Mouse (Mus musculus) gastrocnemius, postnatal 14 days (tissue): Measurements from ENCODE around the gene Kndc1. TPM values are rescaled to one million over a fixed set of nuclear protein-coding genes. Genes with fewer than 3 reads are reported as not detected.

Experiments used
- DNase-seq: peaks from one replicate; pipeline ENCODE4 v3.0.0; 2021; ENCODE audit warnings: mixed read lengths
- intact Hi-C: fragments of 180-260 bp; cut with DNase I; formaldehyde crosslinking; loops from one replicate; pipeline ENCODE4 v1.15.1; 2025; ENCODE audit warnings: low total_unique reads
- long read RNA-seq, 2 experiments: library from polyadenylated mRNA; stranded (forward); transcript quantifications; one replicate each; pipeline ENCODE4 v2.0.0; 2021
- total RNA-seq, 2 experiments: library from RNA; stranded (reverse); gene quantifications; 2 replicates each; pipeline ENCODE4 v1.2.3; 2021

Gene Kndc1
- under 1 TPM; 0.04 to 0.08 TPM for total RNA-seq
- long read RNA-seq, experiment 1, result 0 reads
- long read RNA-seq, experiment 2, result 0 reads

DNA sequence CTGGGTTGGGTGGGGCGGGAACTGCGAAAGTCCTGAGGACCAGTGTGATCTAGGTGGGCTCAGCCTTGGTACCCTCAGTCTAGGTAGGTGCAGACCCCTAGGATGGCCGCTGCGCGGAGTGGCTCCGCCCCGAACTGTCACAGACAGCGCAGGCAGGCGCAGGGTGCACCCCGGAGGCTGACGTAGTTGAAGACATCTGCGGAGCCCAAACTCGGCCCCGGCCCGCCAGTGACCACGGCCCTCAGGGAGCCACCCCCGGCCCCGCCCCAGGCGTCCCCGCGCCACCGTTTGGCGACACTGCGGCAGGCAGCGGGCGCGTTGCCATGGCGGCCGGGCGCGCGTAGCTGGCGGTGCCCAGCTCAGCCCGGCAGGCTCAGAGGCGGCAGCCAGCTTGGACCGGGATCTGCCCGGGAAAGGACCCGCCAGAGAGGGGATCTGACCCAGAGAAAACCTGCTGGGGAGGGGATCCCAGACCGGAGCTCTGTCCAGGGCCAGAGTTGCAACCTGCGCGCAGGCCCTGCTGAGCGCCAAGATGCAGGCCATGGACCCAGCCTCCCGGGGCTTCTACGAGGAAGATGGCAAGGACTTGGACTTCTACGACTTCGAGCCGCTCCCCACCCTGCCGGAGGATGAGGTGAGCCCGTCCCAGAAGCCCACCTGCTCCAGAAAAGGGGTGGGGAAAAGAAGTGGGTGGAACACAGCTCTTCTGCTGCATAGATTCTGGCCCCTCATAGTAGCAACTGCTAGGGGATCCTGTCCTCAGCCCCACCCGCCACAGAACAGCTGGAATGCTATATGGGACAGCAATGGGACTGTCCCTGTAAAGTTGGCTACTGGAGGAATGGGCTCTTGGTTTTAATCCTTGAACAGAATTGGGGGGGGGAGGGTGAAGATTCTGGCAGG, at the start of gene Kndc1:
Gene Kndc1, plus strand, starts transcription at position 42 of the 903 bp plus-strand sequence.
- peak; percentile 18 for DNase-seq
- intact Hi-C loops, result no loop called here

DNA sequence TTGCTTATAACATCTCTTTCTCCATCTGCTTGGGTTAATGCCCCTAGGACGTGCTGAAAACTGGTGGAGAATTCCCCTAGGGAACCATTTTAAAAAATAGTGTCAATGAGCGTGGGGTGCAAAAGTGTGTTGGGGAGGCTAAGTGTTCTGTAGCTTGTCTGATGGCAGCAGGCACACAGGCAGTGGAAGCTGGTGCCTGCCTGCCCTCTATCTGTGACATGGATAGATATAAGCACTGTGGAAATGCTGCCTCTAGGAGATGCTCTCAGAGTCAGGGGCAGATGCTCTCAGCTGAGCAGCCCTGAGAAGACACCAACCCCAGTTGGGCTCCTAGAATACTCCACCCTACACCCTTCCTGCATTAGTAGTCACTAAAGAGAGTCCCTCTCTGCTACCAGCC, 49.4 kb upstream of the Kndc1 start:
- DNase-seq, result no peak
- intact Hi-C loops, result no loop called here

DNA sequence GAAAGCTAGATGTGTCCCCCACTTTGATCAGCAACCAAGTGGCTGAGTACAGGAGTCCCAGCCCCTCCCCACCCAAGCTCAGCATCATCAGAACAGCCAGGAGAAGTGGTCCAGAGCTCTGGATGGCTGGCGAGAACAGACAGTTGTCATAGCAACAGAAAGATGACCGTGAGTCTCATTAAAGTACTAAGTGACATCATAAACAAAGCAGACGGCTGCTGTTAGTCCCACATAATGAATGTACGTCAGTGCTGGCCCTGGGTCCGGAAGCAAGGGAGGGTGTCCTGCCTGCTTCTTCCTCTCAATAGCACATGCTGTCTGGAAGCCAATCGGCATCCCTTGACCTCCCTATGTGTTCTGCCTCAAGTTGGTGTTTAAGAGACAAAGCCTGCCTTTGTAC, 44.3 kb upstream of the Kndc1 start:
- intact Hi-C loops, result no loop called here
- no peak for DNase-seq

DNA sequence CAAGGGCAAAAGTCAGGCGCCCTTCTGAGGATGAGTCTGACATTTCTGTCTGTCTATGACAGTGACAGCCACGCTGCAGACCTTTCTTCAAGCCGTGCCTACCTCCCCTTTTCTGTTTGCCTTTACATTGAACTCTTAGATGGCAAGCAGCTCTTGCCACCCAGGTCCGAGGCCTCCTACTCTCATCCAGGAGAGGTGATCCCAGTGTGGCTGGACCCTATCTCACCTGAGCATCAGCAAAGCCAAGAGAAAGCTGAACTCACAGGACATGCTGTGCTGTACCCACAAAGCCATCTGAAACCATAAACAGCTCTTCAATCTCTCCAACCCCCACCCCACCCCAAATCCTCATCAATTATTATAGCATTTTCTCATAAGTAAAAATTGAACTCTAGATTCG, 43.8 kb upstream of the Kndc1 start:
- intact Hi-C loops, result no loop called here
- DNase-seq, result no peak

DNA sequence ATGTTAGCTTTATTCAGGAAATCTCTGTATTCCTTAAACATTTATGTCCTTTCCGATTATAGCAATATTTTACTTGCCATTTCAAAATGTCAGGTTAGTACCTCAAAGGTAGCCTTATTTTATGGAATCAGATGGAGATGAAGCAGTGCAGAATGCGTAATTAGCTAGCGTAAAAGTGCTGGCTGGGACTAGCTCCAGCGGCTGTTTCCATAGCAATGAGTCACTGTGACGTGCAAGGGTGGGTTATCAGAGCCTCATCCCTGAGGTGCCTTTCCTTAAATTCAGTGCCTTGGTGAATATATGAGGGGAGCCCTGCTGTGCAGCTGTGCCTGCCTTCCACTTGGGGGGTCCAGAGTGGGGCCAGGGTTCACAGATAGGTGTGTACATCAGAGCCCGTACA, 43.4 kb upstream of the Kndc1 start:
- DNase-seq, result no peak
- intact Hi-C loops, result no loop called here

DNA sequence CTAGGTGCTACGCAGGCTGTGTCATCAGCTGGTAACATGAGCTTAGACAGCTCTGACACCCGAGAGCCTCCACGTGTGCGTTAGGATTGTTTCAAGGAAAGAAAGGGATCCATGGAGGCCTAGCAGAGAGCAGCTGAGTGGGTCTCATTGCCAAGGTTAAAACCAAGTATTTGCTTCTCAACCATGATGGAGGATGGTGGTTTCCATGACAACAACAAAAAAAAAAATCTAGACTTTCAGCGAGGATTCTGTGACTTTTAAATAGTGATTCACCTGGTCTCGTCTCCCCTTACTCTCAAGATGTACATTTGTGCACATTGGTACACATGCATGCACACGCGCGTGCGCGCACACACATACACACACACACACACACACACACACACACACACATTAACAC, 39.2 kb upstream of the Kndc1 start:
- intact Hi-C loops, result no loop called here
- DNase-seq, result no peak

DNA sequence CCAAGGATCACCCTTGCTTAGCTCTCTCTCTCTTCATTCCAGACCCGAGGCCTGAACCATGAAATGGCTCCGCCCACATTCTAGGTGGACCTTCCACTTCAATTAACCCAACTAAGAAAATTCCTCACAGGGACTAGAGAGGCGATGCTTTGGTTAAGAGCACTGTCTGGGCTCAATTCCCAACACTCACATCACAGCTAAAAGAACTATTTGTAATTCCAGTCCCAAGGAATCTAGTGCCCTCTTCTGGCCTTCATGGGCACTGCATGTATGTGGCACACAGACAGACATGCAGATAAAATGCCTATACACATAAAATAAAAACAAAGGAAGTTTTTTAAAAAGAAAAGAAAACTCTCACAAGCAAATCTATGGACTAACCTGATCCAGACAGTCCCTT, 33.1 kb upstream of the Kndc1 start:
- intact Hi-C loops, result loop anchor here (2.0 to 10.0 kb wide), 2 partner anchors 159 to 217 kb away; no protein-coding TSS in a partner anchor
- DNase-seq, result peak; percentile 59

DNA sequence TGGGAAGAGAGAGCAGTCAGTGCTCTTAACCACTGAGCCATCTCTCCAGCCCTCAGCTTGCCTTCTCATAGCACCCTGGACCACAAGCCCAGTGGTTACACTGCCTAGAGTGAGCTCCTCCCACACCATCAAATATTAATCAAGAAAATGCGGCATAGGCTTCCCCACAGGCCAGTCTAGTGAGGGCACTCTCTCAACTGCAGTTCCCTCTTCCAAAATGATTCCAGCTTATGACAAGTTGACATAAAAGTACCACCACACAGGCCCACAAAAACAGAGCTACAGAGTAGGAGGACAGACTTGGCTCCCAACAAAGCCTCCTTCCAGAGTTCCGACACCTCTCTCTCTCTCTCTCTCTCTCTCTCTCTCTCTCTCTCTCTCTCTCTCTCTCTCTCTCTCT, 31.4 kb upstream of the Kndc1 start:
- intact Hi-C loops, result loop anchor here (10.0 kb wide), 1 partner anchor 218 kb away; no protein-coding TSS in a partner anchor
- no peak for DNase-seq

DNA sequence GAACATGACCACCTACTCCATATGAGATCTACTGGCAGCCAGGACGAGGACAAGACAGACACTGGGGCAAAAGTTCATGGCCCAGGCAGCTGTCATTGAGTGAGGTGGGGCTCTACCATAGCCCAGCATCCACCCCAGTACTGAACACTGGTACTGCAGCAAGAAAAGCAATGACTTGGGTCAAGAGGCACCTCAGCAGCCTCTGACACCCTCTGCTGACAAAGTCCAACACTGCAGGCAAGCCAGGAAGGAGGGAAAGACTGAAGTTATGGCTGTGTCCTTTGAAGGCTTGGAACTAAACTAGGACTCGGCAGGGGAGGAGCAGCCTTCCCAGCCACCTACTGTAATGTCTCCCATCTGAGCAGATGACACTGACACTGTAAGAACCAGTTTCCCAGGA, 30.2 kb upstream of the Kndc1 start:
- DNase-seq, result no peak
- intact Hi-C loops, result loop anchor here (10.0 kb wide), 1 partner anchor 219 kb away; no protein-coding TSS in a partner anchor

DNA sequence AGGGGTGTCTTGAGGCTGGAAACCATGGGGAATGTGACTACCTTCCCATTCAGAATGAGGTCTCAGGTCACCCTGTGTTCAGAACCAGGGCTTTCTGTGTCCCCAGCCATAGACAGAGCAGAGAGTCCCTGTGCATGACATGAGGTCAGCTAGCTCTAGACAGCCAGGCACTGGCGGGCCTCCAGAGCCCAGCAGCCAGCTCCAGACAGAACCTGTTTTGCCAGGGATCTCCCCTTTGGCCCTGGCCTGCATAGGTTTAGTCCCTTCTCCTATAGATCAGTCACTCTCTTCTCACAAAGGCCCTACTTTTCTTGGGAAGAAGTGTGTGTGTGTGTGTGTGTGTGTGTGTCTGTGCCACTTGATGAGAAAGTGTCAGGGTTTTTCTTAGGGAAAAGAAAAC, 29.6 kb upstream of the Kndc1 start:
- no peak for DNase-seq
- intact Hi-C loops, result loop anchor here (10.0 kb wide), 1 partner anchor 220 kb away; no protein-coding TSS in a partner anchor

DNA sequence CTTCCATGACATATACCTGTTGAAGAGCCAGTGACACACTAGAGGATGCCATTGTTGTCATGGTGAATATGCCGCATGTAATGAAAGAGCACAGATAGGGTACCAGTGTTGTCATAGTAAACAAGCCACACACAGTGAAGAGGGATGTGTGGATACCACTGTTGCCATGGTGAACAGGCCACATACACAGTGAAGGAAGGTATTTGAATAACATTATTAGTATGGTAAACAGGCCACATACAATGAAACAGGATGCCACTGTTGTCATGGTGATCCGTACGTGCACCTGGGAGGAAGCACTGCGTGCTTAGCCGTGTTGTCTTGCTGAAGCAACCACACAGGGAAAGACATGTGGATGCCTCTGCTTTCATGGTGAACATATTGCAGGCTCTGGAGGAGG, 23.5 kb upstream of the Kndc1 start:
- no peak for DNase-seq
- intact Hi-C loops, result no loop called here

DNA sequence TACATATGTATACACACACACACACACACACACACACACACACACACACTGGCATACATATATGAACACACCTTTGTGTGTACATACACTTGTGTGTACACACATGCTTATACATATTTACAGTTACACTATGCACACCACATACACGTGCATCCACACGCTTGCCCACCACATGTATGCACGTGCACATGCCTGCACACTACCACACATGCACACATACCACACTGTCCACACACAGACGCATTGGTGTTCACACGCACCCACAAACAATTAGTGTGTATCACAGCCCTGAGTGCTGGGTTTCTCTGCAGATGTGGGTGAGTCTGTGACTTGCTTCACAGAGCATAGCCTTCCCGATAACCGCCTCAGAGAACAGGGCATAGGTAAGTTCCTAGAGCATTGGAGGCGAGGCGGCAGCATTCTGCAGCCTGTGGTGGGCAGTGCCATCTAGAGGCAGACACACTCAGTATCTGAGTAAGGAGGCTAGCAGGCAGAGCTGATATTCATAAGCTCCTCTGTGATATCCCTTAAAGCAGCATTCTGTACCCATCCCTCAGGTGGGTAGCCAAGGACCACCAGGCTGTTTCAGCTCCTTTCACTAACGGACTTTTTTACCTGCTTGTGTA, 17.2 kb upstream of the Kndc1 start:
- DNase-seq, result no peak
- intact Hi-C loops, result no loop called here

DNA sequence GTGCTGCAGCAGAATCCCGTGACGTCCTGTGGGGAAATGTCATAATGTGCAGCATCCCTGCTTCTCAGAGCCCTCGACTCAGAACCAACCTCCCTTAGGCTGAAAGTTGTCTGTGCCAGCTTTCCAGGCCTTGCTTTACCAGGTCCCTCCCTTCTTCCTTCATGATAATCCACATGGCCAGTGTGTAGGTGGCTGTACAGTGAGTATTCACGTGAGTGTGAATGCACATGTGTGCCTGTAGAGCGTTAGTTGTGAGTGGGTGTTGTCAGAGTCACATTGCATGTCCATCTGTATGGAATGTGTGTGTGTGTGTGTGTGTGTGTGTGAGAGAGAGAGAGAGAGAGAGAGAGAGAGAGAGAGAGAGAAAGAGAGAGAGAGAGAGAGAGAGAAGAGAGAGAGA, 16.4 kb upstream of the Kndc1 start:
- intact Hi-C loops, result no loop called here
- no peak for DNase-seq

DNA sequence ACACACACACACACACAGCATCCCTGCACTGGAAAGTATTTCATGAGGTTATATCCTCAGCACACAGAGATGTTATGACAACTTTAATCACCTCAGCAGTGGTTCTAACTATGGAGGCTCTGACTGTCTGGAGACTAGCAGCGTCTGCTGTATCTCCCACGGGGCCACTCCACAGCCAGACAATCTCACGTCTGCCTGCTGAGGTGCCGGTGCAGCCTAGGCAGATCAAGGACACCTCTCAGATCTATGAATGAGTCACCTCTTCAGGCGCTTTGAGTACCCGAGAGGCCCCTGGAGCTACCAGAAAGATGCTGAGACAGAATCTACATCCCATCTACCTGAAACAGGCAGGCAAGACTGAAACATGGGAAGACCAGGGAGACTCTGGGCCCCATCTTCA, 15.9 kb upstream of the Kndc1 start:
- intact Hi-C loops, result no loop called here
- DNase-seq, result no peak

DNA sequence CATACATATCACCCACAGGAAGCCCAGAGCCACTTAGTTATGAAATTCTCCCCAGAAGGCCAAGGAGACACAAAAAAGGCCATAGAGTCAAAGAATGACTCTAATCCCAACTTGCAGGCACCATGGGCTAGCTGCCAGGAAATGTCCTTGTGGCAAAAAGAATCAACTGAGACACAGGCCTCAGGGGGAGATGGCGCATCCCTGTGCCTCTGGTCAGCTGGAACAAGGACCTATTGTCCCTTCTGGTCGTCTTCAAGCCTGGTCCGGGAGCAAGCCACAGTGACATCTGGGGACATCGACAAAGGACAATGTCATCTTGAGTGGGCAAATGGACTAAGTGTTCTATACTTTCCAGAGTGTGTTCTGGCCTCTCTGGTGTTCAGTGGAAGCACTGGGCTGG, 11.0 kb upstream of the Kndc1 start:
- intact Hi-C loops, result no loop called here
- DNase-seq, result no peak

DNA sequence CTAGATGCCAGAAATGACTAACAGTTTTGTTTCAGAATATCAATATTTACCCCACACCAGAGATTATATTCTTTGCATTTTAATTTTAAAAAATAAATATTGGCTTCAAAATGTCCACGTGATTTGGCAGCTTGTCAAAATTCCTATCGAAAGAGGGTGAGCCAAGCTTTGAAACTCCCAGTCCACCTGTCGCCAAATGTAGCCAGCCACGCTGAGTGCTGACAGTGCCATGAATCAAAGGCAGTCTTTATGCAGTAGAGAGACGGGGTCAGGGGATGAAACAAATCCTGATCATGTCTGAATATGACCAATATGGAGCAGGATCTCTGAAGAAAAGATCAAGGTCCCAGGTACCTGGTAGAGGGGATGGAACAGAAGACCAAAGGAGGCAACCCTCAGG, 2.7 kb upstream of the Kndc1 start:
- intact Hi-C loops, result no loop called here

DNA sequence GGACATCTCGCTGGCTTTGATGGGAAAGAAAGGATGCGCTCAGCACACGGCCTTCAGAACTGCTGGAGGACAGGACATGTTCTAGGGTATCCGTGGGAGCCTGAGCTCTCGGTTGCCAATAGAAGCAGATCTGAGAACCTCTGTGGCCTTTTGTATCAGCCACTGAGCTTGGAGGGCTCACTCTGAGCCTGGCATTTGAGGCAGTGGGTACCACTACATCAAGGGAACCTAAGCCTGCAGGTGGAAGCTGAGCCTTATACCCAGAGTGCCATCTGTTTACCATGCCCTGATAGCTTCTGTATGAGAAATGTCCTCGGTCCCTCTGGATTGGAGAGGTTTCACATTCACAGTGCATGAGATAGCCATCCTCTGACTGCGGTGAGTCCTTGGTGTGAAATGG, 1.8 kb downstream of the Kndc1 start:
- no peak for DNase-seq
- intact Hi-C loops, result no loop called here

More for the DNA sequence above, 2.7 kb upstream of the Kndc1 start:
- DNase-seq, result no peak

DNA sequence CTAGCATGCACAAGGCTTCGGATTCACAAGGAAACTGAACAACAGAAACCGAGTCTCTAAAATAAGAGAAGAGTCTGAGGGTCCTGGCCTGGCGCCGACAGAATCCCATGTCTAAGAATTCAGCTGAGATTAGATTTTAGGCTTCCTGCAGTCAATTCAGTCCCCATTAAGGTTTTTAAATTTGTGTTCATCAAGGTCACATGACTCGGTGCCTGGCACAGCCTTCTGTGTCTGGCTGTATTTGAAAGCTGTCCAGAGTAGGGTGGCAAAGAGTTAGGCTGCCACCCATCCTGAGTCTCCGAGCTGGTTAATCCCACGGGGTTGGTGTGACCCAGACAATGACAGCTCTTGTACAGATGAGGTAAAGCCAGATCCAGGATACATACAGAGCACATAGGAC, 2.3 kb downstream of the Kndc1 start:
- intact Hi-C loops, result no loop called here
- DNase-seq, result no peak

DNA sequence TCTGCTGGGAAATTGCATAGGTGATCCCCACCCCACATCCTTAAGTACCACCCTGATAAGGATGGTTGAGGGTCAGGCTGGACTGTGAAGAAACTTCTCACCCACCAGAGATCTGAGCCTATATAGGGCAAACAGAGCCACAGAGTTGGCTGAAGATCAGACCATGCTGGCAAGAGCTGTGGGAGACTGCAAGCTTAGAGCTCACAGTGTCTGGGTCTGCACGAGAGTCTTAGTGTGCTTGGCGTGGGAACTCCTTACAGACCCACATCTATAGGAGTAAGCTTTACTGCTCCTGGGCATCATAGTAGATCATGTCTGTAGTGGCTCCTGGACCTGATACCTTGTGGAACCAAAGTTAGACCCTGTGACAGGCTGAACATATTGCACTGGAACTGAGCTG, 4.1 kb downstream of the Kndc1 start:
- intact Hi-C loops, result no loop called here
- DNase-seq, result no peak

DNA sequence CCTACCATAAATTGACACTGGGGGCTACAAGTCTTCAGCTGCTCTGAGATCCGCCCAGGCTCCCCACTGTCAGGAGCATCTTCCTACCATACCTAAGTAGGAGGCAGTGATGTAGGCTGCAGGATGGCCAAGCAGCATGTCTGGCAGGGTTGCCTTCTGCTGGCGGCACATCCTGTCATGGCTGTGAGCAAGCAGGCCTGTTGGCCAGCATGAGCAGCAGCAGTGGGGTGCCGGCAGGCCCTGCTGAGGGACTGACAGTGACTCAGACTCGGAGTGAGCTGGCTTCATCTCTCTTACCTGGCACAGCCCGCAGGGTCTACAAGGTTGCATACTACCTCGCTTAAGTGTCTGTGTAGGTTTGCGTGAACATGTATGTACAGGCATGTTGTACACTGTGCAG, 5.0 kb downstream of the Kndc1 start:
- intact Hi-C loops, result no loop called here
- DNase-seq, result no peak

DNA sequence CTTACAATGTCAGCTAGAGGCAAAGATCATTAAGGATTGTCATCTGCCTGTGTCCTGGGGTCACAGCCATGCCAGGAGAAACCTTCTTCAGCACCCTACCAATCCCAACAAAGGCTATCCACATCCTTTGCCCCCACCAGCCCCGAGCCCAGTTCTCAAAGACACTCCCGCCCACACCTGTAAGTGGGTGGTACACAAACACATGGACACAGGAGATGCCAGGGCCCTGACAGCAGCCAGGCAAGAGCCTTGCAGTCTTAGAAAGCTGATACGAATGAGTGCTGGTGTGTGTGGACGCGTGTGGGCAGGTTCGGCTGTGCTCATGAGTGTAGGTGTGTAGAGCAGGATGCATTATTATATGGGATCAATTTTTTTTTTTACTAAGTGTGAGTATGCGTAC, 6.0 kb downstream of the Kndc1 start:
- DNase-seq, result no peak
- intact Hi-C loops, result loop anchor here (10.0 kb wide), 1 partner anchor 94 kb away; the partner anchor contains the start of gene Adam8
